Mouse (Mus musculus) CD4-positive, CD25-positive, alpha-beta regulatory T cell, adult 4 months (primary cell): Measurements from ENCODE around the gene Tcf7. TPM values are rescaled to one million over a fixed set of nuclear protein-coding genes. Genes with fewer than 3 reads are reported as not detected.
A peak's percentile ranks its signal among the peaks of the same experiment; 100 is the strongest.

Experiments
- ATAC-seq: one replicate; pipeline ENCODE4 v1.8.0; 2017
- polyA plus RNA-seq, 2 experiments: library from polyadenylated mRNA; unstranded; fragments of 100-300 nt; shearing (Covaris generic); gene quantifications; one replicate each; pipeline ENCODE4 v1.2.1; 2017

The Tcf7 gene
- polyA plus RNA-seq, 2 experiments from 2014 or later = 246 to 283 TPM

DNA sequence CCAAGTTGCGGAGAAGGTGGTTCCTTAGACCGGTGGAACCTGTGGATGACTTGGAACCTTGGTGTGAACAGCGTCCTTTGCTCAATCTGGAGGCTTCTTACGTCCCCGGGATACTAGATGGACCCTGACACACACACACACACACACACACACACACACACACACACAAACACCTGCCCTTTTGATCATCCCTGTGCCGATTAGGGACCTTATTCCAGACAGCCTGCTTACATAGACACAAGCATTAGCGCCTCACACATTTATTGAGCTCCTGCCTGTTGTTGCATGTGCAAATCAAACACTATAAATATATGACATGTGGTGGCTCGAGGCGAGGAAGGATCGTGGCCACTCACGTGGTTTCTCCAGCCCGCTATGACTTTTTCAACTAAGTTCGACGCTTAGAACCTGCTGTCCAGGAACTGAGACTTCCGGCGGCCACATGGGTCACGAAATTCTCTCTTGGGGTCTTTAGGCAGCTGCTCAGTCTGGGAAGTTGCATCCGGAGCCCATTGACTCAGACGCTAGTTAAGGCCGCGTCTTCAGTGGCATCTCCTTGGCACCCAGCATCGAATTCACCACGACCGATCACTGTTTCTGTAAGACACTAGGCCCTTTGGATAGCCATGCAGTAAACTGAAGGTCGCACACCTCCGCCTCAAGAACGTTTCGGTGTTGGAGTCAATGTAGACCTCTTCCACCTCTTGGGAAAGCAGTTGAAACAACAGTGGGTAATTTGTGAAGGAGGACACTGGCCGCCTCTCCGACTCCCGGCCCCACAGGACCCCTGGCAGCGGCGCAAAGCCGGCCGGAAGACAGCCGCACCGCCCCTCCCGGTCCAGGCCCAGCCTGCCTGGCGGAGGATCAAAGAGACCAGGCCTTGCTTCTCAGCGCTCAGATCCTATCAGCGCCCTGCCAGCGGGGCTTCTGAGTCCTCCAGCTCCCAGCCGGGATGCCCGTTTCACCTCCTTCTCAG is 1.1 kb upstream of the Tcf7 start:
- peak; percentile 51 for ATAC-seq

DNA sequence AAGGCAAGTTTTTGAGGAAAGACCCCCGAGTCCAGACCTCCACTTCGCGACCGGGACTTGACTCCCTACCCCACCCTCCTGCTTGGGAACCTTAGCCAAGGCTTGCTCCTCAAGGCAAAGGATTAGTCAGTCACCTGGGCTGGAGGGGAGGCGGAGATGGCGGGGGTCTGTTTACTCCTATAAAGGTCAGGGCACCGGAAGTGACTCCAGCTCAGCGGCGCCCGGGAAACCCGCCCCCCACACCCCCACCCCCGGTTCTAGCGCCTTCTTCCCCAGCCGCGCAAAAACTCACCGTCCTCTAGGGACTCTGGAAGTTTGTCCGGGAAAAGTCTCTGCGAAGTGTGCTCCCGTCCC is 417 bp downstream of the Tcf7 start:
- ATAC-seq = peak; percentile 46

GRCm38 (mm10) chr11:52281568-52282328 is 1.1 kb downstream of the Tcf7 start:
- no peak for ATAC-seq

GRCm38 (mm10) chr11:52280566-52281455 is 2.0 kb downstream of the Tcf7 start:
- no peak for ATAC-seq

DNA sequence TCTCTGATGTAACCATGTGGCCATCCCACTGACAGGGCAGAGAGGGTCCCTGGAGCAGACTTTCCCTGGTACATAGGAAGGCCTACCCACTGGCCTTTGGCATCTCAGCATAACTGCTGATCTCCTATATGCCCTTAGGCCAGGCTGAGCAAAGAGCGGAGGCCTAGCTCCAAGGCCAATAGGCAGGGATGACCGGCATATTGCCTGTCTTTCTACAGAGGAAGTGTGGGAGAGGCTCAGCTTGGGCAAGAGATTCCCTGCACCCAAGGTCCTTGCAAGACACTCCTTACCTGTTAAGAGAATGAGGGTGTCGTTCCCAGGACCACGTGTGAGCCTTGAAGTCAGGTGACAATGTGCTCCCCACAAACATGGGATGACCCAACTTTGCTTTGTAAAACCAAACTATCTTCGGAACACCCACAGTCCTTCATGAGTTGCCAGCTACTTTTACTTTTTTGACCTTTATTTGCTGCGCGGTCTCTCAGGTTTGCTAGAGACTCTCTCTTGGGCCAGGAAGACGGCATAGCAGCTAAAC is 3.1 kb downstream of the Tcf7 start:
- ATAC-seq = no peak

DNA sequence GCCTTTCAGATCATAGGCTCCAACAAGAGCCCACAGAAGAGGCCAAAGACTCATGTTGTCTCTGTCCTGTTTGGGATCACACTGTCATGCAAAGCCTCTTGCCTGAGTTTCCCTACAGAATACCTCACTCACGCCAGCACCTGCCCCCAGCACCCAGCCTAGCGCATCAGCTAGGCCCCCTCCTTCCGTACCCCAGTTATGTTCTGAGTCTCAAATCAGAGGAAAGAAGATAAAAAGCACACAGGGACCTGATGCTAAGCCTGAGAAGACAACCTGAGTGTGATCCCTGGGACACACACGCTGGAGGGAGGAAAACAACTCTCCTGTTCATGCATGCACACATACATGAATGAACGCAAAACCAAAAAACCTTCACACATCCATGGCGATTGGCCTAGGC is 3.8 kb downstream of the Tcf7 start:
- ATAC-seq = no peak

DNA sequence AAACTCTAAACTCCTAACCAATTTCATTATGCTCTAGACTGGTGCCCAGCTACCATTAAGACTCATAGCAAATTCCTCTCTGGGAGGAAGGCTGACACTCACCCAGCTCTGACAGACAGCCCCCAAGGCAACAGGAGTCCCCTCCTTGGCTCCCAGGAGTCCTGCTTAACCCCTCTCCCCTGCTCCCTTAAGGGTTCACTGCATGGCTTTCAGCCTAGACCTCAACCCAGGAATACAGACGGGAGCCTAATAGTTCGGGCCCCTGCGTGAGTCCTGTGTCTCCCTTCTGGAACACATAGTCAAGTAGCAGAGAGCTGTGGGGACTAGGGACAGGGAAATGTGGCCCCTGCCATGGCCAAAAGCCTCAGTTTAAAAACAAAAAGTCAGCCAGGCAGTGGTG is 4.7 kb downstream of the Tcf7 start:
- ATAC-seq = no peak

GRCm38 (mm10) chr11:52277433-52278150 is 5.2 kb downstream of the Tcf7 start:
- no peak for ATAC-seq

DNA sequence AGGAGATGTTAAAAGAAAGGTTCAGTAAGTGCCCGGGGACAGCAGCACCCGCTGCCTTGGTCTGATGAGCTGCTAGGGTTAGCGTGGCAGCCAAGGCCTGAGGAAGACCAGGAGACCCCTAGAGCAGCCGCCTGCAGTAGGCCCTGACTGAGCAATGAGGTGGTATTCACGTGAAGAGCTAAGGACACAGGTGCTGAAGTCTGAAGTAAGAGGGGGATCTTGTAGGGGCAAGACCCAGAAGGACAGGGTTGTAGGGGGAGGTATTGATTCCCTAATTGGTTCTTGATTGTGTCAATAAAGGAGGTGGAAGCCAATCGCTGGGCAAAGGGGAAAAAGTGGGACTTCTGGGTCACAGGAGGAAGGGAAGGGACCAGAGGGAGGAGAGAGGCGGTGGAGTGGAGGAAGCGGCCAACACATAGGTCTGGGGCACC is 5.8 kb downstream of the Tcf7 start:
- ATAC-seq = no peak

- ATAC-seq = peak; percentile 1
Observed at GRCm38 (mm10) chr11:52275774-52276555, 6.8 kb downstream of the Tcf7 start.

- ATAC-seq = peak; percentile 76
Observed at GRCm38 (mm10) chr11:52275366-52275765, 7.4 kb downstream of the Tcf7 start.

DNA sequence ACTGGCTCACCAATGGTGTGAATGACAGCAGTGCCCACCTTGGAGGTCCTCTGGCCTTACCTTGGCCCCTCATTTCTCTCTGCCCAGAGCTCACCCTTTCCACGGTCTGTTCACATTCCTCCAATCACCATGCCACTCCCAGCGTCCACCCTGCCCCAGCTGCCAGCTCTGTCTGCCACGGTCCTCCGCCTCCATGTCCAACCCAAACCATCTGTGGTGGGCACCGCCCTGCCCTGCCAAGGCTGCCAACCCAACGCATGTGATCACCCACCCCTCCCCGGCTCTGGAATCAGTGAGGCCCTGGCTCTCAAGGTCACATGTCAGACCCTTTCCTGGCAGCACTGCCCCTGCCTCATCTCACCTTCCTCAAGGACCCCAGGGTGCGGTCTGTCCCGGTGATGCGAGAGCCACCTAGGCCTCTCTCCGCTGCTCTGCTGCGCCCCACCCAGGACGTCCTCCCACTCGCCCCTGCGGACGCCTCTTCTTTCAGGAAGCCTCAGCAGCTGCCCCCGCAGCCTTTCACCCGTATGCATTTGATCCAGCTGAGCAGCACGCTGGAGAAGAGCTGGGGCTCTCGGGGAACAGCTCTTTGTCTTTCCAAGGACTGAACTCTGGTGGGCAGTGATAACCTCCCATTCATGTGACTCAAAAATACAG is 8.2 kb downstream of the Tcf7 start:
- peak; percentile 25 for ATAC-seq

DNA sequence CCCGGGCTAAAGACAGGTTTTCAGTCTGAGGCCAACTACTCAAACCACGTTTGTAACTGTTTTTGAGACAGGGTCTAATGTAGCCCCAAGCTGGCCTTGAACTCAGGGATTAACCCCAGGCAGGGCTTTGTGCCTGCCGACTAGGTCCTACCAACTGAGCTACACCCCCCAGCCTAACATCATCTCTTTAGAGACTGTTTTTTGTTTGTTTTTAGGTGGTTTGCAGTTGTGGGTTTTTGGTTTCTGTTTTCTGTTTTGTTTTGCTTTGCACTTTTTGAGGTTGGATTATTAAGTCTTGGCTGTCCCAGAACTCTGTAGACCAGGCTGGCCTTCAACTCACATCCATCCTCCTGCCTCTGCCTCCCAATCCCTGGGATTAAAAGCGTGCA is 8.9 kb downstream of the Tcf7 start:
- peak; percentile 27 for ATAC-seq

DNA sequence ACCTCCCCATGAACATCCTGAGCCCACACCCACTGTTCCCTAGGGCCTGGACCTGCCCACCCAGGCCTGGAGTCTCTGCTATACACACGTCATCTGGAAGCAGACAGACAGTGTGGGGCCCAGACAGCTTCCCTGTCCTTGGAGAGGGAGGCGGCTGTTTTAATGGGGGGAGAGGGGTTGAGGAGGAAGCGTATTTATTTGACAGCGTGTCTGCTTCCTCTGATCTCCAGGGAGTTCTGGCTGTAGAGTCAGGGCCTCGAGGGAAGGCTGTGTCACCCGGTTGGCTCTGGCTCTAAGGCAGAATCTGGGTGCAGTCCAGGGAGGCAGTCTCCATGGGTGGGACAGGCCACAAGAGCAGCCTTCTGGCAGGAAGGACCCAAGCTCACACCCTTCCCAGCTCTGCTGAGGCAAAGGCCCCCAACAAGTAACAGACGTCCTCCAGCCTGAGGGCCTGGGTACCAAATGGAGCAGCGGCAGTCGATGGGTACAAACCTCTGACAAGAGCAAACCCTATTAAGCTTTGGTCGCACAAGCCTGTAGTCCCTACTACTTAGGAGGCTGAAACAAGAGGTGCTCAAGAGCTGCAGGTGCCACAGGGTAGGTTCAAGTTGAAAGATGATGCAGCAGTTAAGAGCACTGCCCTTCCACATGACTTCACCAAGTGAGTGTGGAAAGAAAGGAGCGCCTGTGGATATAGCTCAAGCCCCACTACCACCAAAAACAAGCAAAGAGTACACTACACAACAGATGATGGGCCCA is 9.5 kb downstream of the Tcf7 start:
- no peak for ATAC-seq

DNA sequence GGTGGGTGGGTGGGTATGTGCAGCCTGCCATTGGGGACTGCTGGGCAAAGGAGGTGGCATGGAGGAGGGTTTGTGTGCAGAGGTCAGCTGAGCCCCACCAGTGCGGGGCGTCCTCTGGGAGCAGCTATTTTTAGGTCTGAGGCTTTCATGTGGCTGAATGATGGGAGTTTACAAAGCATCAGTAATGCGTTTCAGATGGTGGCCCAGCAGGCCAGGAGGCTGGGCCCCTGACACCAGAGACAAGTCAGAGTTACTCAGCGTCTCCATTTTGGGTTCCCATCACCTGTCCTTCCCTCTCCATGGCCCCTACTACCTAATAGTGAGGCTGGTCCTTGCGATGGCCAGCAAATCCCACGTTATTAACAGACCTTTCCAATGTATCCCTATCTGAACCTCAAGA is 10.2 kb downstream of the Tcf7 start:
- no peak for ATAC-seq

- ATAC-seq = no peak
Observed at GRCm38 (mm10) chr11:52271765-52272495, 10.9 kb downstream of the Tcf7 start.

DNA sequence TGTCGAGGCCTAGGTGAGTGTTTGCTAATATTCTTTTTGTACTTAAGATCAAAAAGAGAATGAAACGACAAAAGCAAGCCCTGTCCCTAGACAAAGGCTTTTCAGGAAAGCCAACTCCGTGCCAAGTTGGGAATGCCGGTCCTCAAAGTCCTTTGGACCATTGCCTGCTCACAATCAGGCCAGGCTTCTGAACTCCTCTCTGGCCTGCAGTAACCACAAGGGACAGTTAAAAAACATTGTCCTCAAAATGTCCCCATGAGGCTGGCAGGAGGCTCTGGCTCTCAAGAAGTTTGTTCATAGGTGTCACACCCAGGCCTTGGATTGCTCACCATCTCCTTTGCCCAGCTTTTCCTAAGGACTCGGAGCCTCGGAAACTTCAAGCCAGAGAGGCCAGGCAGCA is 13.0 kb downstream of the Tcf7 start:
- ATAC-seq = no peak

DNA sequence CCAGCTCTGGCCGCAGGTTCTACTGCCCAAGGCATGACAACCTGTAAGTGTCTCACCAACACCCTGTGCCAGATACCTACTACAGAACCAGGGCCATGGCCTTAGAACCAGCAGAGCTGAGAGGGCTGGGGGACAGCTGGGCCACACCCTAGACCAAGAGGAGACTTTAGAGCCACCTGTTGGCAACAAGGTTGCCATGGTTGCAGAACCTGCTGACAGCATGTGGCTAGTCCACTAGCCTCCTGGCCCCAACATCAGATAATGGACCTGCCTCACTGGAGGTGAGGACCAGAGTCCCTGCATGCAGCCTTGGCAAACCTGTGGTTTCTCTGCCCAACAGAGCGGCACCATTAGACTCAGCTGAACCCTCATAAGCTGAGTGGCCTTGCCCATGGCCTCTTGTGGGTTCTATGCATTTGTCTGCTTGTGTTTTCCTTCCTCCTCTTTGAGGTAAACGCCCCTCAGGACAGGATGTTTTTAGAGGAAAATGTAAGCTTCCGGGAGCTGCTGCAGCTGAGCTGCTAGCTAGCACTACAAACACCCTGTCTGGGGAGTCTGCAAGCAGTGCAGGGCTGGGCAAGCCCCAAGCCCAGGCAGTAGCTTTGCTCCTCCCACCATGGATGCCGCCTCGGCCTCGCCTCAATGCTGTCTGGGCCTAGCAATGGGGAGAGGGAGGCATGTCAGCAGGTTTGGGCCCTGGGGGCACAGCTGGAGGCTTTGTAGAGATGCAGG is 14.5 kb downstream of the Tcf7 start:
- peak; percentile 56 for ATAC-seq
